Mouse (Mus musculus): ENCODE measurements at regions not wholly inside any gene's neighbourhood (a gene's known extent, or its start where the extent isn't known, plus 50 kb on each side); places are given as distances from the start of the nearest gene placed in this dataset.

DNA sequence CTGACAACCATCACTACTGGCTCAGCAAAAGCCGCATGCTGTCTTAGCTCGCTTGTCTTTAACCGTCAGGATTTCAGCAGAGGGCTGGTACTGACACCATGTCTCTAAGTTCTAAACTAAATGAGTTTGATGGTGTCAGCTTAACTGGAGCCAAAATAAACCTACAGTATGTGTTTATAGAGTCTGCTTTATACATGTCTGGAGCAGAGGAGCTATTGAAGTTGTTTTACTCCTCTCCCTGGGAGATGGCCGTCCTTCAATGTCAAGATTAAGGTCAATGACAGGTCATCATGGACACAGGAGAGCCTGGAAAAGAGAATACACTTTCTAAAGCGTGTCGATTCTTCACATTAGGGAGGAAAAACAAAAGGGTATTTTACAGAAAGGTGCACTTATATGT, 231.0 kb downstream of the Tfec start:
- Histone ChIP-seq H3K9ac (no peak overlapping the region), H3K27ac (no peak overlapping the region), H3K27me3 (no peaks in the 10 kb centered on the region), H3K4me2 (no peak overlapping the region), H3K36me3 (no peaks in the 10 kb centered on the region), H3K9me3 (no peaks in the 10 kb centered on the region), H3K4me1 (no peaks in the 10 kb centered on the region), H3K4me3 (no peak overlapping the region)
- ATAC-seq (ENCODE audit: insufficient number of reproducible peaks, insufficient read depth, low FRiP score, low TSS enrichment, low read depth), result no peak
- 54% methylated on average over 6 of the region's 6 CpGs for WGBS

DNA sequence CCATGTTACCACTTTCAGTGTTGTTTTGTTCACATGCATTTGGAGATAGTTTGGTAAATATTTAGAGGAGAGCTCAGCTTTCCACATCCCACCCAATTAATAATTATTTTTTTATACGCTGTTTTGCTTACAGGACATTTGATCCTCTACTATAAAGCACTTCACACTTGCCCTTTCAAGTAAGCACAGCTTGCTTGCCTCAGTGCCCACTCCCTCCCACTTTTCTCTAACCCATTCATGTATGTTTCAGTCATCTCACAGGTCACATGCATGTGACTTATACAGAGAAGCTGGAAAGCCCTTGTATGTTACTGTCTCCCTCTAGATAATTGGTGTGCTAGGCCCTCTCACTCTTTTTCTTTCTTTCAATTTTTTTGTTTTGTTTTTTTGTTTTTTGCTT, 252.0 kb downstream of the Tfec start:
- Histone ChIP-seq H3K4me3 (no peak overlapping the region), H3K9ac (no peak overlapping the region), H3K4me1 (no peaks in the 10 kb centered on the region), H3K27me3 (no peaks in the 10 kb centered on the region), H3K9me3 (no peaks in the 10 kb centered on the region), H3K4me2 (no peak overlapping the region), H3K27ac (no peak overlapping the region), H3K36me3 (no peaks in the 10 kb centered on the region)
- 79% methylated on average over 1 of the region's 1 CpGs for WGBS
- no peak for ATAC-seq (ENCODE audit: insufficient number of reproducible peaks, insufficient read depth, low FRiP score, low TSS enrichment, low read depth)

DNA sequence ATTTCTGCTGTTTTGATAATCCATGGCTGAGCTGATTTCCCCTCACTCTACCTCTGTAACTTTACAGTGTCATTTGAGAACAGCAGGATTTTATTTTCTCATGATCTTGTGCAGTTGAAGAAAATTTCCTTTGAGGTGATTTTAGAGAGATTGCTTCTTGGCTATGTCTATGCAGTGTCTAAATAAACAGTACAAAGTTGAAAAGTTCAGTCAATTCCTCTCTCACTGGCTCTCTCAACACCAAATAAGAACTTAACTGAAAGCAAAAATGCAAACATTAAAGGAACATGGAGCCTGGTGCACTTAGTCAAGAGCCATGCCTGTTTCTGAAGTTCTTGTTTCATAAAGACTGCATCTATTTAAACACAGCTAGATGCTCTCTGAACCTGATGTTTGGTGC, 254.7 kb downstream of the Tfec start:
- no peaks in the 10 kb centered on the region for H3K9me3 ChIP-seq
- H3K4me2 ChIP-seq, result no peak overlapping the region
- H3K36me3 ChIP-seq, result no peaks in the 10 kb centered on the region
- no peak for ATAC-seq (ENCODE audit: insufficient number of reproducible peaks, insufficient read depth, low FRiP score, low TSS enrichment, low read depth)
- no peak overlapping the region for H3K27ac ChIP-seq
- no peak overlapping the region for H3K9ac ChIP-seq
- H3K27me3 ChIP-seq, result no peaks in the 10 kb centered on the region
- H3K4me1 ChIP-seq, result no peaks in the 10 kb centered on the region
- no peak overlapping the region for H3K4me3 ChIP-seq

DNA sequence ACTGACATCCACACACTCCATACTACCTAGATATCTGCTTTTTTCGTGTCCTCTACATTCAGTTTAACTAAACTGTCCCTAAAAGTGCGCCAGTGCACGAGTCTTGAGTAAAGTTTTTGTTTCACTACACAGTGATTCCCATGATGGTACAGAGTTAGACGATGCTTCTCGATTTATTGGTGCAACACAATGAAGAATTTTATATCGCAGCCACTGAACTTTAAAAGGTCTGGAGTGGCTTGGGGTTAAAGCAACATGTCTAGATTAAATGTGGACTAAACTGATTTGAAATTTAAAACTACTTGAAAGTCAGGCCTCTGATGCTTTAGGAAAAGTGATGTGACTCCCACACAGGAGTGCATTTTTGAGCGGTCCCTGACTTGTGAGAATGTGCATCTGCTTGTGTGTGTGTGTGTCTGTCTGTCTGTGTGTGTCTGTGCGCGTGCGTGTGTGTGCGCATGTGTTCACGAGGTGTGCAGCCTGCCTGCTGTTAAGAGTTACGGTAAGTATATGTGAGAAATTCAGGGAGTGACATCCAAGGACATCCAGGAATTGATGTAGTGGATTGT, 261.4 kb downstream of the Tfec start:
- 75% methylated on average over 13 of the region's 13 CpGs for WGBS
- Histone ChIP-seq H3K4me3 (no peak overlapping the region), H3K9ac (no peak overlapping the region), H3K4me2 (no peak overlapping the region), H3K27me3 (no peaks in the 10 kb centered on the region), H3K9me3 (no peaks in the 10 kb centered on the region), H3K27ac (no peak overlapping the region), H3K36me3 (no peaks in the 10 kb centered on the region), H3K4me1 (no peaks in the 10 kb centered on the region)
- ATAC-seq (ENCODE audit: insufficient number of reproducible peaks, insufficient read depth, low FRiP score, low TSS enrichment, low read depth), result no peak

DNA sequence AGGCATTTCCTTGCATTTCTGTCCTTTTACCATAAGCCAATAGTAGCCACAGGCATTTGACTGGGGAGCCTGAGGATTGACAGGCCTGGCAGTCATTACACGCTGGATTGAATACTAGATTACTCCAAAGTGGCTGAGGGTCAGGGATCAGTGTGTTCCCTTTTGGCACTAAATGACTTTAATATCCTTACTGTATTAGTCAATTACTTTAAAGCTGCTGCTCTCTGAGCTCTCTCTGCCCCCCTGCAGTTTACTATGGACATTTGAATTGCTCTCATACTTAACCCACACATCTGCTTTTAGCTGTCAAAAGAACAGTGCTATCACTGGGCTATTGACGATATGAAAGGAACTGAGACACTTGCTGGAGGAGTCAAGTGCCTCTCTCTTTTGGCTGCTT, 262.1 kb downstream of the Tfec start:
- 12% methylated on average over 2 of the region's 2 CpGs for WGBS
- no peak for ATAC-seq (ENCODE audit: insufficient number of reproducible peaks, insufficient read depth, low FRiP score, low TSS enrichment, low read depth)

DNA sequence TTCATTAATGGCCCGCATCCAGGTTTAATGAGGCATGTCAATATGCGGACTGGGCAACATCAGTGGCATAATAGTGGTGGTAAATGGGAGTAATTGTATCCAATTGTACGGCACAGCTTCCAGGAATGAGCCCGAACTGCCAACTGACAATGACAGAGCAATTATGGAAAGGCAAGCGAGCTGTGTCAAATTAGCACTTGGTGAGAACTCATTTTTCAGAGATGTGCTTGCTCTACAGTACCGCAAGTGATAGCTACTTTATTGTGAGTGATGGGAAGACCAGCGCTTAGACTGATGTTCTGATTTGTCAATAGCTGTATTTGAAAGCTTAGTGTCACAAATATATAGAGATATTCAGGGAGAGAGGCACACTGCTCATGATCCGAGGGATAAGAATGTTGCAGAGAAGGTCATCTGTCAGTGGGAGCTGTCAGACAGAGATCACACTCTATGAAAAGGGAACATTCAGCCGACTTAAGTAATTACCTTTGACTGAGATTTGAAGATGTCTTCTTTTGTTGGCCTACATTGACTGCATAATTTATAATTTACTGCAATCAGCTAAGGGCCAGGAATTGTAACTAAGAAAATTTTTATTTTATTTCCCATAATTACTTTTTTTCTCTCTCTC, 290.7 kb downstream of the Tfec start:
- no peaks in the 10 kb centered on the region for H3K36me3 ChIP-seq
- ATAC-seq (ENCODE audit: insufficient number of reproducible peaks, insufficient read depth, low FRiP score, low TSS enrichment, low read depth), result no peak
- no peak overlapping the region for H3K4me2 ChIP-seq
- H3K9ac ChIP-seq, result no peak overlapping the region
- no peaks in the 10 kb centered on the region for H3K27me3 ChIP-seq
- H3K27ac ChIP-seq, result no peak overlapping the region
- 61% methylated on average over 9 of the region's 9 CpGs for WGBS
- no peak overlapping the region for H3K4me3 ChIP-seq
- no peaks in the 10 kb centered on the region for H3K9me3 ChIP-seq
- H3K4me1 ChIP-seq, result no peaks in the 10 kb centered on the region

More for the DNA sequence above, 262.1 kb downstream of the Tfec start:
- H3K9me3 ChIP-seq, result no peaks in the 10 kb centered on the region
- H3K9ac ChIP-seq, result no peak overlapping the region
- H3K27ac ChIP-seq, result no peak overlapping the region
- H3K27me3 ChIP-seq, result no peaks in the 10 kb centered on the region
- H3K36me3 ChIP-seq, result no peaks in the 10 kb centered on the region
- H3K4me2 ChIP-seq, result no peak overlapping the region
- H3K4me3 ChIP-seq, result no peak overlapping the region
- H3K4me1 ChIP-seq, result no peaks in the 10 kb centered on the region

DNA sequence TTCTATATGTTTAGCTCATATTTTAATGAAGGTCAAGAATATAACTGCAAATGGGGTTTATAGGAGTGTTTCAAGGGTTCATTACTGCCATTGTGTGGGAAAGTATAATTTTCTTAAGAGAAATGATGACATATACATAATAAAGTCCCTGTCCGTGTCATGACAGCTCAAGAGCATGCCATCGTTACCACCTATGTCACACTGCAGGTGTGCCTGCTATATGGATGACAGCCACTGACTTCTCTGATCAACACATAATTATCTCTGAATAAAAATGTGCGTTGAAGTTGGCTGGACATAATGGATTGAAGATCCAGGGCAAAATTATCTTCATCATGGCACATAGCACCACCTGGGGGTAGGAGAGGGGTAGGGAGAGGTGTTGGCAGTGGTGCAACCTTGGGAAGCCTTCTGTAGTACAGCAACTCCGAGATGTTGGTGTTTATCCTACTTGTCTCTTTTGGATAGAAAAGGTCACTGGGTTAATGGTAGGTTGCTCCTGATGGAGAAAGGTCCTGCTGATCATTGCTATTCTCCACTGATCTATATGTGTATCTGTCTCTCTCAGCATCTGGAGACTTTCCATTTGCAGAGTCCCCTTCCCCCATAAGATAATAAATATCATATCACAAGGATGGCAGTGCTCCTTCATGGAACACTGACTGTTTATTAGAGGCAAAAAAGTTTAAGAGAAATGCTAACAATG, 291.4 kb downstream of the Tfec start:
- no peak overlapping the region for H3K27ac ChIP-seq
- no peak overlapping the region for H3K4me2 ChIP-seq
- H3K4me1 ChIP-seq, result no peaks in the 10 kb centered on the region
- no peaks in the 10 kb centered on the region for H3K9me3 ChIP-seq
- H3K27me3 ChIP-seq, result no peaks in the 10 kb centered on the region
- H3K4me3 ChIP-seq, result no peak overlapping the region
- 81% methylated on average over 4 of the region's 4 CpGs for WGBS
- ATAC-seq (ENCODE audit: insufficient number of reproducible peaks, insufficient read depth, low FRiP score, low TSS enrichment, low read depth), result no peak
- no peaks in the 10 kb centered on the region for H3K36me3 ChIP-seq
- no peak overlapping the region for H3K9ac ChIP-seq

DNA sequence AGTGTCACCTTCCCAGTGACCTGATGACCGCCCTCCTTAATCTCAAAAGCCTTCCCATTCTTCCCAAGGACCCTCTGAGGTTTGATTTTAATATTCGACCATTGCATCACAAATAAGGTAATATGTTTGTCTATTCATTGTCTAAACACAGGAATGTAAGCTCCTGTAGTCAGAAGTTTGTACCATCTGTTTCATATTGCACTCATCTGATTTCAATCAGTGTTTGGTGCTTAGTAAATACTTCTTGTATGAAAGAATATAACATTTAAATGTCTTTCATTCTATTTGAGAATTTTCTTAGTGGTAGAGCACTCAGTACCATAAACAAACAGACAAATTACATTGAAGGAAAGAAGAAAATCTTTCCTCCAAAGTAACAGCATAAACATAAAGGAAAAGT, 305.8 kb downstream of the Tfec start:
- H3K9ac ChIP-seq, result no peak overlapping the region
- ATAC-seq (ENCODE audit: insufficient number of reproducible peaks, insufficient read depth, low FRiP score, low TSS enrichment, low read depth), result no peak
- H3K27me3 ChIP-seq, result 0 out of 2 replicates have a peak, but pooled peaks cover 4% of the 10 kb centered on the region
- no peak overlapping the region for H3K4me3 ChIP-seq
- no peak overlapping the region for H3K27ac ChIP-seq
- peaks cover 5% of the 10 kb centered on the region for H3K4me1 ChIP-seq
- no peaks in the 10 kb centered on the region for H3K9me3 ChIP-seq
- no peak overlapping the region for H3K4me2 ChIP-seq
- H3K36me3 ChIP-seq, result no peaks in the 10 kb centered on the region
- 41% methylated on average over 2 of the region's 2 CpGs for WGBS

DNA sequence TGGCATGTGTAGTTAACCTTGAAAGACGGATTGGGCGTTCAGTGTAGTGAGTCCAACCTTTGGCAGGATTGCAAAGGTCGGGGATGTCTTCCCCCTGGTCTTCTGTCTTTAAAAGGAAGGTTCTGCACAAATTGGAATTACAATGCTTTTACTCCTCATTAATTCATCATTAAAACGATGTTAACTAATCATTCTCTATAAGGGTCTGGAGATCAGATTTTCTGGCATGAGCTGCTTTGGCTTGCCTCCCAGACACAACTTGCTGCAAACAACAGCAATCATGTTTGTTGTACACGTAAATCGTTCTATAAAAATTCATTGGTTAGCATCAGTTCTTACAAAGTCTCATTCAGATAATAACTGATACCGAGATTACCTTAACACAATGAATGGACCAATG, 315.9 kb downstream of the Tfec start:
- no peak overlapping the region for H3K27ac ChIP-seq
- H3K27me3 ChIP-seq, result no peaks in the 10 kb centered on the region
- H3K4me1 ChIP-seq, result no peaks in the 10 kb centered on the region
- no peak overlapping the region for H3K4me3 ChIP-seq
- ATAC-seq (ENCODE audit: insufficient number of reproducible peaks, insufficient read depth, low FRiP score, low TSS enrichment, low read depth), result no peak
- H3K4me2 ChIP-seq, result no peak overlapping the region
- H3K9me3 ChIP-seq, result no peaks in the 10 kb centered on the region
- H3K36me3 ChIP-seq, result no peaks in the 10 kb centered on the region
- WGBS, result 81% methylated on average over 7 of the region's 7 CpGs
- no peak overlapping the region for H3K9ac ChIP-seq

DNA sequence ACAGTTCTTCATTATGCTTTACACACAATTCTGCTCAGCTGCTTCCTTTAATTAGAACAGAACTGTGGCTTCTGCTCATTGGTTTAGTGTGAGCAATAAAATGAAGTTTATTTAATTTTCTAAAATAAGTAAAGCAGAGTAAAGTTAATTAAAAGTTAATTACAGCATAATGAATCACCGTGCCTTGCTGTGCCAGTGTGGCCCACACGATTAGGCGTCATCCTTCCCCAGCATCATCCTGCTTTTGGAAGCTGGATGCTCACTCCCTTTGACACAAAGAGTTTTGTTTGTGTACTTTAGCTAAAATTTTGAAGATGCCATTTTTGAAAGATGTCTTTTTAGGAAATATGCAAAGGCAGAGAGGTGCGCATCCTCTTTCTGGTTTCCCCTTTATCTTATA, 316.4 kb downstream of the Tfec start:
- Histone ChIP-seq H3K9ac (no peak overlapping the region), H3K9me3 (no peaks in the 10 kb centered on the region), H3K4me1 (no peaks in the 10 kb centered on the region), H3K27me3 (no peaks in the 10 kb centered on the region), H3K4me3 (no peak overlapping the region), H3K27ac (no peak overlapping the region), H3K36me3 (no peaks in the 10 kb centered on the region), H3K4me2 (no peak overlapping the region)
- ATAC-seq (ENCODE audit: insufficient number of reproducible peaks, insufficient read depth, low FRiP score, low TSS enrichment, low read depth), result no peak
- 82% methylated on average over 4 of the region's 4 CpGs for WGBS

DNA sequence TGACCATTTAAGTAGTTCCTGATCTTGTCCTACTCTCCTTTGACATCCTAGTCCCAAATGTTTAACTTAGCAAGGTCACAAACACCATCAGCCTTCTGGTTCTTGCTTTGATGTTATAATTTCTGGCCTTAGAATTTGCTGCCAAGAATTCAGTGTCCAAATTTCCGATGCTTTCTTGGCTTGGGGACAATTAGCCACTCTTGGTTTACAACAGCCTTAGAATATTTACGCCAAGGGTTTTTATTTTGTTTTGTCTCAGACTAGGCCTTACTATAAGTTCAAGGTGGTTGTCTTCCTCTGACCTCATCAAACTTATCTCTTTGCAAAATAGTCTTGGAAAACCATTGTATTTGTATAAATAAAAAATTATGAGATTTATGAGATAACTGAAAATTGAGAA, 322.4 kb downstream of the Tfec start:
- no peak overlapping the region for H3K9ac ChIP-seq
- H3K27me3 ChIP-seq, result no peaks in the 10 kb centered on the region
- peaks cover 9% of the 10 kb centered on the region; the same call in 1 of the 2 replicates for H3K4me1 ChIP-seq
- no peak overlapping the region for H3K4me2 ChIP-seq
- no peak for ATAC-seq (ENCODE audit: insufficient number of reproducible peaks, insufficient read depth, low FRiP score, low TSS enrichment, low read depth)
- H3K27ac ChIP-seq, result no peak overlapping the region
- 88% methylated on average over 2 of the region's 2 CpGs for WGBS
- H3K9me3 ChIP-seq, result no peaks in the 10 kb centered on the region
- no peak overlapping the region for H3K4me3 ChIP-seq
- no peaks in the 10 kb centered on the region for H3K36me3 ChIP-seq

DNA sequence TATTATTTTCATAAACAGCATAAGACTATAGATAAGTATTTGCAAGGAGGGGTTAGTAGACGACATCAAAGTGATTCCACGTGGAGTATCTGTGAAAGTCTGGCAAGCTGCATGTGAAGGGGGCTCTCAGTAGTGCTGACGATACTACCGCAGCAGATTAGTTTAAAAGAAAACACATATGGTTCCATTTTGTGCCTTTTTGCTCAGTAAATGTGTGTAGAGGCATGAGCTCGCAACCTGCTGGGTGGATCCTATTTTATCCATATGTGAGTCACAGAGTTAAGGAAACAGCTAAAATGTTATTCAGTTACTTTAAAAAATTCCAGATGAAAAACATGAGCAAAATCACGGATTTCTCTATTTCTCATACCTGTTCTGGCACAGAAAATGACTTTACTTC, 325.4 kb downstream of the Tfec start:
- Histone ChIP-seq H3K9me3 (no peaks in the 10 kb centered on the region), H3K27me3 (no peaks in the 10 kb centered on the region), H3K4me1 (peaks cover 9% of the 10 kb centered on the region; the same call in 1 of the 2 replicates), H3K4me3 (no peak overlapping the region), H3K9ac (no peak overlapping the region), H3K36me3 (no peaks in the 10 kb centered on the region), H3K4me2 (no peak overlapping the region), H3K27ac (no peak overlapping the region)
- 16% methylated on average over 6 of the region's 6 CpGs for WGBS
- ATAC-seq (ENCODE audit: insufficient number of reproducible peaks, insufficient read depth, low FRiP score, low TSS enrichment, low read depth), result no peak

All from embryonic facial prominence, embryonic 13.5 days (tissue).